Mouse (Mus musculus) brain, embryonic 14.5 days (tissue): ENCODE results near the gene Hectd1.

Source experiments
- CTCF ChIP-seq: fragments of 200-500 bp; IDR thresholded peaks from 2 replicates; pipeline ENCODE4 v1.5.1; 2012; ENCODE audit warnings: inconsistent platforms, mild to moderate bottlenecking, moderate library complexity, borderline replicate concordance; ENCODE audit not compliant: insufficient read depth, insufficient read length; ENCODE audit errors: extremely low read depth
- POLR2A ChIP-seq: fragments of 200-500 bp; IDR thresholded peaks from 2 replicates; pipeline ENCODE4 v1.6.1; 2012; ENCODE audit warnings: mild to moderate bottlenecking, inconsistent platforms, borderline replicate concordance; ENCODE audit not compliant: poor library complexity, insufficient read depth, insufficient read length, severe bottlenecking; ENCODE audit errors: extremely low read depth

- TF ChIP-seq POLR2A, result no peak
- no peak for TF ChIP-seq CTCF
Observed at GRCm38 (mm10) chr12:51835219-51835618, 5.9 kb upstream of the Hectd1 start.
